Mouse (Mus musculus): Measurements from ENCODE around the gene Napb. TPM values are rescaled to one million over a fixed set of nuclear protein-coding genes. Genes with fewer than 3 reads are reported as not detected.

Gene Napb
- polyA plus RNA-seq, 1 experiment from 2014 or later, result 96.5 TPM

DNA sequence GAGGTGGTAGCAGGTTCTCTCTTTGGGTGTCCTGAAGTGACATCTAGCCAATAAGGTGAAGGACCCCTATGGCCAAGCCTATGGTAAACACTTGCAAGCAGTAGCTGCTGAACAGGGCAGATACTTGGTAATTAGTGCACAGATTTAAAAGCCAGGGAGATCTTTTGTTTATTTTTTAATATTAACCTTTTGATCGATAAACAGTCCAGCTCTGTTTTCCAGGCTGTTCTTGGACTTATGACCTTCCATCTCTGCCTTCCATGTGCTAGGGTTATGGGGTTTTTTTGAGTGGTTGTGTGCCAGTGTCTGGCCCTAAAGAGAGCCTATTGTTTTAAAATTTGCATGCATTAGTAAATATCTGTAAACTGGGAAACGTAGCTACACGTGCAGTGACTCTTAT, 42.0 kb downstream of the Napb start:
- Histone ChIP-seq H3K27ac (ENCODE audit: low read depth, low read length) (no peak overlapping the region), H3K4me1 (ENCODE audit: control insufficient read depth, insufficient read depth, low read depth, low read length) (no peaks in the 10 kb centered on the region), H3K9ac (ENCODE audit: low read depth, low read length) (no peak overlapping the region), H3K4me2 (ENCODE audit: low read length) (no peak overlapping the region), H3K9me3 (ENCODE audit: control insufficient read depth, low read length) (no peaks in the 10 kb centered on the region), H3K27me3 (replicated peaks; ENCODE audit: control insufficient read depth, insufficient read depth, low read length) (no peaks in the 10 kb centered on the region), H3K4me3 (ENCODE audit: low read length) (no peak overlapping the region), H3K36me3 (ENCODE audit: control insufficient read depth, insufficient read depth, low read length) (peaks cover 24% of the 10 kb centered on the region)
- ATAC-seq, result no peak
- 96% methylated on average over 3 of the region's 3 CpGs for WGBS

DNA sequence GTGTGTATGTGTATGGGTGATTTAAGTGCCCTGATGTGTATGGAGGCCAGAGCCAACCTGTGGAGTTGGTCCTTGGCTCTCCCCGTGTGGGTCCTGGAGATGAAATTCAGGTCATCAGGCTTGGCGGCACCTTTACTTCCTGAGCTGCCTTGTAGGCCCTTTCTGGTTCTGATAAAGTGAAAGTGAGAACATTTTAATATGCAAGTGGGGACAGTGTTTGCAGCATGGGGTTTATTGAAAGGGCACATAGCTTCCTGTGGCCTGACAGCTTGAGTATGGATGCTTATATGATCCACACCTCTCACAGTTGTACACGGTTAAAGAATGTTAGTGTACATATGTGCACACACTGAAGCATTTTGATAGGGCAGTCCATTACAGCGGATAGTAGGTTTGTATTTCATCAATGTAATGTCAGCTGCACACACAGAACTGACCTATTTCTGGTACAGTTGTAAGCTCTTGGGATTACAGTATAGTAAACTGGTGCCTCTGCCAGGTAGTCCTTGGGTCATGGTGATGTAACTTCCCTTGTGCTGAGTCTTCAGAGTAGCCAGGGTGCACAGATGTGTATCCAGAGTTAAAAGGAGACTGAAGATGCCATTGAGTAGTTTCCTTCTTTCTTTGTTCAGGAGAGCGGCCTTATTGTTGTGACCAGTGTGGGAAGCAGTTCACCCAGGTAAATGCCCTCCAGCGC, 42.7 kb downstream of the Napb start:
- H3K9me3 ChIP-seq (ENCODE audit: control insufficient read depth, low read length), result no peaks in the 10 kb centered on the region
- WGBS, result 98% methylated on average over 6 of the region's 6 CpGs
- no peak overlapping the region for H3K4me2 ChIP-seq (ENCODE audit: low read length)
- H3K4me1 ChIP-seq (ENCODE audit: control insufficient read depth, insufficient read depth, low read depth, low read length), result no peaks in the 10 kb centered on the region
- no peak overlapping the region for H3K9ac ChIP-seq (ENCODE audit: low read depth, low read length)
- peaks cover 30% of the 10 kb centered on the region for H3K36me3 ChIP-seq (ENCODE audit: control insufficient read depth, insufficient read depth, low read length)
- H3K4me3 ChIP-seq (ENCODE audit: low read length), result no peak overlapping the region
- H3K27me3 ChIP-seq (replicated peaks; ENCODE audit: control insufficient read depth, insufficient read depth, low read length), result no peaks in the 10 kb centered on the region
- 0 out of 2 replicates have a peak, but pooled peaks have one; percentile 9 for ATAC-seq
- H3K27ac ChIP-seq (ENCODE audit: low read depth, low read length), result no peak overlapping the region

DNA sequence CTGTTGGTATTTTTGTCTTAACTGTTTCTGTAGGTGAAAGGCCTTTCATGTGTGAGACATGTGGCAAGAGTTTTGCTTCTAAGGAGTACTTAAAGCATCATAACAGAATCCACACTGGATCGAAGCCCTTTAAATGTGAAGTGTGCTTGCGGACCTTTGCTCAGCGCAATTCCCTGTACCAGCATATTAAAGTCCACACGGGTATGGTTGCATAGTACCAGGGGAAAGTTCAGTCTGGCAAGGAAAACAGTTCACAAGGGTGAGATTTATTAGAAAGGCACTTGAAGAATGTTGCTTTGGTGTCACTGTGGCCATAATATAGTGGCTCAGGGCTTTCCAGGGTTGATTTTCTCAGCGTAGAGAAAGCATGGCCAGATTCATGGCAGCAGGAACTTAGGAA, 44.3 kb downstream of the Napb start:
- ATAC-seq, result no peak
- Histone ChIP-seq H3K4me3 (ENCODE audit: low read length) (no peak overlapping the region), H3K36me3 (ENCODE audit: control insufficient read depth, insufficient read depth, low read length) (peaks cover 34% of the 10 kb centered on the region), H3K9ac (ENCODE audit: low read depth, low read length) (no peak overlapping the region), H3K27me3 (replicated peaks; ENCODE audit: control insufficient read depth, insufficient read depth, low read length) (no peaks in the 10 kb centered on the region), H3K4me1 (ENCODE audit: control insufficient read depth, insufficient read depth, low read depth, low read length) (no peaks in the 10 kb centered on the region), H3K9me3 (ENCODE audit: control insufficient read depth, low read length) (no peaks in the 10 kb centered on the region), H3K27ac (ENCODE audit: low read depth, low read length) (no peak overlapping the region), H3K4me2 (ENCODE audit: low read length) (no peak overlapping the region)
- 93% methylated on average over 5 of the region's 5 CpGs for WGBS

DNA sequence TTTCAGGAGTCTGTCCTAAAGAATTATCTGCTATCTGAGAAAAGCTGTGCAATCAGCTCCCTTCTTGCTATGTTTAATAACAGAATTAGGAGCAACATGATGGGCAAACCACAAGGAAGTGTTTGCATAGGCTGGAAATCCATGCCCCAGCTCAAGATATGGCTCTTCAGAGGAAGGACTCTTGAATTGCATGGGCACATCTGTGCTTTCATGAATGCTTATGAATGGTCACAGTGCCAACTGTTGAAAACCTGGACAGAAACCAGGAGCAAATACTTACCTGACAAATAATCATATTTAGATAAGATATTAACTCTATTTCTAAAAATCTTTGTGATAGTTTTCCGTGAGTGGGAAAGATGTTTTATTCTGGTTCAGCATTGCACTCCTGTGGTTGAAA, 45.4 kb downstream of the Napb start:
- Histone ChIP-seq H3K4me3 (ENCODE audit: low read length) (no peak overlapping the region), H3K4me2 (ENCODE audit: low read length) (no peak overlapping the region), H3K27ac (ENCODE audit: low read depth, low read length) (no peak overlapping the region), H3K27me3 (replicated peaks; ENCODE audit: control insufficient read depth, insufficient read depth, low read length) (no peaks in the 10 kb centered on the region), H3K36me3 (ENCODE audit: control insufficient read depth, insufficient read depth, low read length) (peaks cover 33% of the 10 kb centered on the region), H3K9ac (ENCODE audit: low read depth, low read length) (no peak overlapping the region), H3K9me3 (ENCODE audit: control insufficient read depth, low read length) (no peaks in the 10 kb centered on the region), H3K4me1 (ENCODE audit: control insufficient read depth, insufficient read depth, low read depth, low read length) (peaks cover 6% of the 10 kb centered on the region)
- no peak for ATAC-seq
- WGBS, result 97% methylated on average over 1 of the region's 1 CpGs

DNA sequence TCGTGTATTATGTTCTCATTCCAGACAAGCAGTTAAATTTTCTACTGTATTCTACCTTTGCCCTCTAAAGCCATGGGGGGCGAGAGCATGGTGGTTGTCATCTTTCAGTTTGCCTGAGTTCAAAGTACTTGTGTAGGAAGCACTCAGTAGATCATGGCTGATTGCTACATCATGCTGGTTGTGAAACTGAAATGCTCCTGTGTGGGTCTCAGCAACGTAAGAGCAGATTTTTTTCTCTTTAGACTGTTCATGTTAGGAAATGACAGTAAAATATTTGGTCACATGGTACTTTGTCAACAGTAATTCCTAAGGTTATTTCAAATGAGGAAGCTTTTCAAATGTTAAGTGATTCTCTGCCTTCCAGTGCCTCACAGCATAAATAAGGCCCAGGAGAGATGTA, 46.6 kb downstream of the Napb start:
- H3K4me2 ChIP-seq (ENCODE audit: low read length), result no peak overlapping the region
- H3K4me3 ChIP-seq (ENCODE audit: low read length), result no peak overlapping the region
- H3K9ac ChIP-seq (ENCODE audit: low read depth, low read length), result no peak overlapping the region
- H3K27ac ChIP-seq (ENCODE audit: low read depth, low read length), result no peak overlapping the region
- H3K27me3 ChIP-seq (replicated peaks; ENCODE audit: control insufficient read depth, insufficient read depth, low read length), result no peaks in the 10 kb centered on the region
- 88% methylated on average over 3 of the region's 3 CpGs for WGBS
- peaks cover 9% of the 10 kb centered on the region for H3K4me1 ChIP-seq (ENCODE audit: control insufficient read depth, insufficient read depth, low read depth, low read length)
- no peaks in the 10 kb centered on the region for H3K9me3 ChIP-seq (ENCODE audit: control insufficient read depth, low read length)
- no peak for ATAC-seq
- H3K36me3 ChIP-seq (ENCODE audit: control insufficient read depth, insufficient read depth, low read length), result peaks cover 31% of the 10 kb centered on the region

DNA sequence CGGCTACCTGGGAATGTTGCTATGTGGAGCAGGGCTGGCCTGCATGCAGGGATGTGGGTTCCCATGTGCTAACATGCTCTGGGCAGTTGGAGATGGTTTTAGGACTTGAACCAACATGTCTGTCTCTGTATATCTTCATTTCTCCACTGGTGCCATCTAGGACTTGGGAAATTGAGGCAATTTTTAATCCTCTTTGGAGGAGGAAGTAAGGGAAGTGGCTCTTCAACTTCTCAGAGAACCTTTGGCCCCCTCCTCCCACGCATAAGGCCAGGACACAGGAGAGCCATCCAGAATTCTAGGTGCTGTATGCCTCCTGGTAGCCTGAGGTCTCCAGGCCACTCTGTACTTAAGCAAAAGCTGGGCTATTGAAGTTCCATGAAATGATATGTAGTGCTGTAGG, 47.3 kb downstream of the Napb start:
- no peak for ATAC-seq
- Histone ChIP-seq H3K4me3 (ENCODE audit: low read length) (no peak overlapping the region), H3K4me2 (ENCODE audit: low read length) (no peak overlapping the region), H3K27me3 (replicated peaks; ENCODE audit: control insufficient read depth, insufficient read depth, low read length) (no peaks in the 10 kb centered on the region), H3K9me3 (ENCODE audit: control insufficient read depth, low read length) (no peaks in the 10 kb centered on the region), H3K27ac (ENCODE audit: low read depth, low read length) (no peak overlapping the region), H3K9ac (ENCODE audit: low read depth, low read length) (no peak overlapping the region), H3K4me1 (ENCODE audit: control insufficient read depth, insufficient read depth, low read depth, low read length) (peaks cover 13% of the 10 kb centered on the region), H3K36me3 (ENCODE audit: control insufficient read depth, insufficient read depth, low read length) (peaks cover 25% of the 10 kb centered on the region)
- WGBS, result 100% methylated on average over 2 of the region's 2 CpGs

DNA sequence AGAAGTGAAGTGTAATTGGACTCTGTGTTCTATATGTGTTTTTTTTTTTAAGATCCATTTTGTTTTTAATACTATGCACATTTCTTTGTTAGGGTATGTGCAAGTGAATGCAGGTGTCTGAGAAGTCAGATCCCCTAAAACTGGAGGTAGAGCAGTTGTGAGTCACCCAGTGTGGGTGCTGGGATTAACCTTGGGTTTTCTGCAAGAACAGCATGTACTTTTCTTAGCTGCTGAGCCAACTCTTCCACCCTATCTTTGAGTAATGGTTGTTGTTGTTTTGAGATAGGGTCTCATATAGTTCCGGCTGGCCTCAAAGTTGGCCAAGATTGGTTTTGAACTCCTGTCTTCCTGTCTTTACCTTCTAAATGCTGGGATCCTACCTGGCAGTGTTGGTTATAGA, 49.2 kb downstream of the Napb start:
- H3K27ac ChIP-seq (ENCODE audit: low read depth, low read length), result no peak overlapping the region
- no peak overlapping the region for H3K9ac ChIP-seq (ENCODE audit: low read depth, low read length)
- 90% methylated on average over 1 of the region's 1 CpGs for WGBS
- H3K4me3 ChIP-seq (ENCODE audit: low read length), result no peak overlapping the region
- peaks cover 21% of the 10 kb centered on the region for H3K36me3 ChIP-seq (ENCODE audit: control insufficient read depth, insufficient read depth, low read length)
- no peaks in the 10 kb centered on the region for H3K9me3 ChIP-seq (ENCODE audit: control insufficient read depth, low read length)
- H3K4me2 ChIP-seq (ENCODE audit: low read length), result no peak overlapping the region
- no peaks in the 10 kb centered on the region for H3K27me3 ChIP-seq (replicated peaks; ENCODE audit: control insufficient read depth, insufficient read depth, low read length)
- peaks cover 21% of the 10 kb centered on the region for H3K4me1 ChIP-seq (ENCODE audit: control insufficient read depth, insufficient read depth, low read depth, low read length)
- ATAC-seq, result no peak

DNA sequence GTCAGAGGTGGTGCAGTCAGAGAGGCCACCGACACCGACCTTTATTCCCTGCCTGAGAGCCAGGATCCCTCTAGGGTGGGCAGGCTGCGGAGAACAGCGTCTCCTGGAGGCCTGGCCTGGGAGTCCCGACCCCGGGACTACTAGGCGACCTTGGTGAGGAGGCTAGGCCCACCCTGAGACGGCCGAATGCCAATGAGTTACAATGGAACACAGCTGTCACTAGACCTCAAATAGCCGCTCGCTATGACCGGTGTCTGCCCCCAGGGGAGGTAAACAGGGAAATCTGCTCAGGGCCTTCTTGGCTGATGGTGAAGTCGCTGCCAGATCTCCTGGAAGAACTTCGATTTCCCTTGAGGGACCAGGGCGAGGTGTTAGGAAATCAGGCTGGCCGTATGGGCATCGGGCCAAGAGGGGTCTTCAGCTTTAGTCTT, 50.8 kb downstream of the Napb start:
- peaks cover 26% of the 10 kb centered on the region for H3K4me1 ChIP-seq (ENCODE audit: control insufficient read depth, insufficient read depth, low read depth, low read length)
- no peaks in the 10 kb centered on the region for H3K27me3 ChIP-seq (replicated peaks; ENCODE audit: control insufficient read depth, insufficient read depth, low read length)
- ATAC-seq, result peak; percentile 55
- peak overlapping the region; percentile 67 for H3K4me2 ChIP-seq (ENCODE audit: low read length)
- peak overlapping the region; percentile 52 for H3K4me3 ChIP-seq (ENCODE audit: low read length)
- H3K9me3 ChIP-seq (ENCODE audit: control insufficient read depth, low read length), result no peaks in the 10 kb centered on the region
- H3K9ac ChIP-seq (ENCODE audit: low read depth, low read length), result peak overlapping the region; percentile 86
- H3K36me3 ChIP-seq (ENCODE audit: control insufficient read depth, insufficient read depth, low read length), result peaks cover 26% of the 10 kb centered on the region
- H3K27ac ChIP-seq (ENCODE audit: low read depth, low read length), result peak overlapping the region; percentile 91
- WGBS, result 7% methylated on average over 17 of the region's 17 CpGs

DNA sequence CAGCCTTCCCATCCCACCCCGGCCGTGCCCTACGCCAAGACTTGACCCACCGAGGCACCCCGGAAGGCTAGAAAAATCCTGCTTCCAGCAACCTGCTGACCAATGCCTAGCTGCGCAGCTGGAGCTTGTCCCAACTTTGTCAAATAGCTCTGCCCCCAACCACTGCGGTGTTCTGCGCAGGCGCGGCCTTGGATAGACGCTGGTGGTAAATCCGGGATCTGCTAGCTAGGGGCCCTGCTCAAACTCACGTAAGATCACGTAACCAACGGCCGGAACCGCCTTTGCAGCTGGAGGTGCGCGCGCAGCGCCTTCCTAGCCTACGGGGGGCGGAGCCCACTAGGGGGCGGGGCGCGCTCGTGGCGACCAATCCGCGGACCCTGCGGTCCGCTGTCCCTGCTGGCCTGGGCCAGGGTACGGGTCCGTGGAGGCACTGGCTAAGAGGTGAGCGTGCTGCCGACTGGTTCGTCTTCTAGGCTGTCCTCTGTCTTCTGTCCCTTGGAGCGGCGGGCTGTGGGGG, 51.4 kb downstream of the Napb start, which contains the start of gene Gzf1:
Gene Gzf1 (plus strand): TSS at position 249 of the 517 bp plus-strand sequence.
- H3K9ac ChIP-seq (ENCODE audit: low read depth, low read length), result peak within 1 kb of the TSS; percentile 86
- H3K9me3 ChIP-seq (ENCODE audit: control insufficient read depth, low read length), result no peaks in the 10 kb centered on the region
- peak; percentile 96 for ATAC-seq
- peak within 1 kb of the TSS; percentile 91 for H3K27ac ChIP-seq (ENCODE audit: low read depth, low read length)
- peaks cover 26% of the 10 kb centered on the region for H3K4me1 ChIP-seq (ENCODE audit: control insufficient read depth, insufficient read depth, low read depth, low read length)
- peak within 1 kb of the TSS; percentile 67 for H3K4me2 ChIP-seq (ENCODE audit: low read length)
- H3K4me3 ChIP-seq (ENCODE audit: low read length), result peak within 1 kb of the TSS; percentile 52
- no peaks in the 10 kb centered on the region for H3K27me3 ChIP-seq (replicated peaks; ENCODE audit: control insufficient read depth, insufficient read depth, low read length)
- peaks cover 21% of the 10 kb centered on the region for H3K36me3 ChIP-seq (ENCODE audit: control insufficient read depth, insufficient read depth, low read length)
- WGBS, result 0% methylated on average over 39 of the region's 39 CpGs

Data from hindbrain, embryonic 16.5 days (tissue).